Mouse (Mus musculus): Measurements from ENCODE around the gene Grip1. TPM values are rescaled to one million over a fixed set of nuclear protein-coding genes. Genes with fewer than 3 reads are reported as not detected.

Gene Grip1
- polyA plus RNA-seq, 1 experiment, result 0.13 TPM

DNA sequence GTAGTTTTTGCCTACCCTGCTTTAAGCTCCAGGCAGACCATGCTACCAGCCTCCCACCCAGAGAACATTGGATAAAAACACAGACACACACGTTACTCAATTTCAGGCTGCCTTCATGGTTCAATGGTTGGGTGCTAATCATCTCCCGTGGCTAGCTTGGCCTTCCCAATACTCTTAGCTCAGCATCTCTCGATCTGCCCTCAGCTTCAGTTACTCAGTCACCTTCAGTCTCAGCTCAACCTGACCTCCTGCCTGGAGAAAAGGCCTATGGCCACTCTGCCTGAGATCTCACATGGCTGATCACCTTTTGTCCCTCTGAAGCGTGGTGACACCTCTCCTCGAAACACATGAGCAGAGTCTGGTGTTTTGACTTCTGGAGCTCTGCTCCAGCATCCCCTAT, 379.7 kb downstream of the Grip1 start:
- H3K4me1 ChIP-seq (ENCODE audit: control insufficient read depth, insufficient read depth, insufficient read length, low read length), result no peaks in the 10 kb centered on the region
- H3K27me3 ChIP-seq (ENCODE audit: control insufficient read depth, insufficient read depth, low read length), result no peaks in the 10 kb centered on the region
- TF ChIP-seq POLR2A (IDR thresholded peaks at IDR 0.05; ENCODE audit: low read depth, low read length) (no peak), CTCF (IDR thresholded peaks at IDR 0.05; ENCODE audit: extremely low read depth, insufficient read length, insufficient replicate concordance, low read depth, low read length) (no peak)
- WGBS, result 84% methylated on average over 5 of the region's 5 CpGs
- no peak overlapping the region for H3K27ac ChIP-seq (ENCODE audit: insufficient read depth, low read depth, low read length)
- H3K4me3 ChIP-seq (ENCODE audit: low read depth, low read length), result no peak overlapping the region
- H3K36me3 ChIP-seq (ENCODE audit: control insufficient read depth, insufficient read depth, low read length), result no peaks in the 10 kb centered on the region

DNA sequence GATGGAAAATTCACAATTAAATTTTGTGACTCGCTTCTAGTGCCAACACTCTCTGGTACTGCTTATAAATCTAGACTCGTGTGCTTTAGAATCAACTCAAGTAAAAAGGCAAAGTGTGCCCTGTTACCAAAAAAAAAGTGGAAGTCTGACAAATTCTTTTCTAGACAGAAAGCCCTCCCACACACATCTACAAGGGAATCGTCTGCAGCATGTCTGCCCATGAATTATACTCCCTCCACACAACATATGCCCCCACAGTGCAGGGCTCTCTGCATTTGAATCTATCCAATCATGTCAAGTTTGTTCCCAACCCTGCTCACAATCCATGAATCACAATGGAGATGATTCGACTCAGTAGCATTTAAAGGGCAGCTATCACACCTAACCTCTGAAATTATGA, 380.5 kb downstream of the Grip1 start:
- Histone ChIP-seq H3K27me3 (ENCODE audit: control insufficient read depth, insufficient read depth, low read length) (no peaks in the 10 kb centered on the region), H3K36me3 (ENCODE audit: control insufficient read depth, insufficient read depth, low read length) (no peaks in the 10 kb centered on the region), H3K27ac (ENCODE audit: insufficient read depth, low read depth, low read length) (no peak overlapping the region), H3K4me3 (ENCODE audit: low read depth, low read length) (no peak overlapping the region), H3K4me1 (ENCODE audit: control insufficient read depth, insufficient read depth, insufficient read length, low read length) (no peaks in the 10 kb centered on the region)
- 71% methylated on average over 4 of the region's 4 CpGs for WGBS
- TF ChIP-seq CTCF (IDR thresholded peaks at IDR 0.05; ENCODE audit: extremely low read depth, insufficient read length, insufficient replicate concordance, low read depth, low read length) (no peak), POLR2A (IDR thresholded peaks at IDR 0.05; ENCODE audit: low read depth, low read length) (no peak)

DNA sequence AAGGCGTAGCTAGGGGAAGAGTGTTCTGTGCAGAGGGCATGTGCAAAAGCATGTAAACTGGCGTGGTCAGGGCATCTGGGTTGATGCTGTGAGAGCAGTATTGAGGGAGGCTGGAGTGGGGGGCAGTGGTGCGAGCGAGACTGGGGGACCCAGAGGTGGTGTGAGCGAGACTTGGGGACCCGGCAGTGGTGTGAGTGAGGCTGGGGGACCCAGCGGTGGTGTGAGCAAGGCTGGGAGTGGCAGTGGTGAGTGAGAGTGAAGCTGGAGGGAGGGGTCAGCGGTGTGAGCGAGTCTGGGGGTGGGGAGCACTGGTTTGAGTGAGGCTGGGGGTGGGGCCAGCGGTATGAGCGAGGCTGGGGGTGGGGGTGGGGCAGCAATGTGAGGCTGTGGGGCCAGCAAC, 386.0 kb downstream of the Grip1 start:
- Histone ChIP-seq H3K27me3 (ENCODE audit: control insufficient read depth, insufficient read depth, low read length) (no peaks in the 10 kb centered on the region), H3K4me1 (ENCODE audit: control insufficient read depth, insufficient read depth, insufficient read length, low read length) (no peaks in the 10 kb centered on the region), H3K36me3 (ENCODE audit: control insufficient read depth, insufficient read depth, low read length) (no peaks in the 10 kb centered on the region), H3K4me3 (ENCODE audit: low read depth, low read length) (no peak overlapping the region), H3K27ac (ENCODE audit: insufficient read depth, low read depth, low read length) (no peak overlapping the region)
- TF ChIP-seq CTCF (IDR thresholded peaks at IDR 0.05; ENCODE audit: extremely low read depth, insufficient read length, insufficient replicate concordance, low read depth, low read length) (no peak), POLR2A (IDR thresholded peaks at IDR 0.05; ENCODE audit: low read depth, low read length) (no peak)
- WGBS, result 75% methylated on average over 11 of the region's 11 CpGs

DNA sequence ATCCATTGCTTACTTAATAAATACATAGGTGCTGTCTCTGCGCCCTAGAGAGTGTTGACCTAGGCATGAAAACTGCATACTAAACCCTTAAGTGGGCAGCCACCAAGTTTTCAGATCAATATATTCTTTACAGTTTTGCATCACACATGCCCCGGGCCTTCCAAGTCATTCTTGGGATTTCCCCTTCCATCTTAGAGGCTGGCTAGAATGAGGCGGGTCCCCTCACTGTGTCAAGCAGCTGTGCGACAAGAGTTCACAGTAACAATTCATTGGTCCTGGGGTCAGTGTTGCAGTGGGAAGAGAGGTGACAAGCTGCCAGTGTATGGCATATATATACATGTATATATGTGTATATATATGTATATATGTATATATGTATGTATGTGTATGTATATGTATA, 388.4 kb downstream of the Grip1 start:
- H3K4me1 ChIP-seq (ENCODE audit: control insufficient read depth, insufficient read depth, insufficient read length, low read length), result no peaks in the 10 kb centered on the region
- H3K27ac ChIP-seq (ENCODE audit: insufficient read depth, low read depth, low read length), result no peak overlapping the region
- H3K4me3 ChIP-seq (ENCODE audit: low read depth, low read length), result no peak overlapping the region
- 80% methylated on average over 4 of the region's 4 CpGs for WGBS
- no peak for TF ChIP-seq CTCF (IDR thresholded peaks at IDR 0.05; ENCODE audit: extremely low read depth, insufficient read length, insufficient replicate concordance, low read depth, low read length)
- TF ChIP-seq POLR2A (IDR thresholded peaks at IDR 0.05; ENCODE audit: low read depth, low read length), result no peak
- no peaks in the 10 kb centered on the region for H3K27me3 ChIP-seq (ENCODE audit: control insufficient read depth, insufficient read depth, low read length)
- H3K36me3 ChIP-seq (ENCODE audit: control insufficient read depth, insufficient read depth, low read length), result no peaks in the 10 kb centered on the region

DNA sequence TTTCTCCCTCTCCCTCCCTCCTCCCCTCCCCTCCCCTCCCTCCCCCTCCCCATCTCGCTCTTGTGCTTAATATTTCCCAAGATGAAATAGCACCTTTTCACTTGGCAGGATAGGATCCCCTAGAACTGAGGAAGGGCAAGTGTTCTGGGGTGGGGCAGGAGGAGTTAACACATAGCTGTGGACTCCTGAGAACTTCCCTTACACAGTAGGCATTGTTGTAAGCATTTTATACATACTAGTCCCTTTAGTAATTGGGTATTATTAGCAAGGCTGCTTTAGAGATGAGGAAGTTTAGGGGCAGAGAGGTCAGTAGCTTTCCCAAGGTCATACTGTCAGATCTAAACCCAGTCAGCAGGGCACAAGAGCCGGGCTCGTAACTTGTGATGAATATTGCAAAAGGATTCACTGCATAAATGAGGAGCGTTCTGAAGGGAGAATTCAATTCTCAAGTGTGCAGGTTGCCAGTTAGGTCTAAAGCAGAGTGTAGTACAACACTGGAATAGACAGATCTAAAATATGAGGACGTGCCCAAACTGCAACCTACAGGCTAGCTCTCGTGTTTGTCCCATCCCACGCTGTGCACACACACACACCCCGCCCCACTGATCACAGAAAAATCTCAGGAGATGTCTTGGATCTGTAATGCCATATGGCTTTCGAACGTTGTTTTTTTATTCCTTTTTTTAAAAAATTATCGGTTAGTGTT, 392.2 kb downstream of the Grip1 start:
- no peak overlapping the region for H3K4me3 ChIP-seq (ENCODE audit: low read depth, low read length)
- WGBS, result 83% methylated on average over 11 of the region's 11 CpGs
- TF ChIP-seq POLR2A (IDR thresholded peaks at IDR 0.05; ENCODE audit: low read depth, low read length) (no peak), CTCF (IDR thresholded peaks at IDR 0.05; ENCODE audit: extremely low read depth, insufficient read length, insufficient replicate concordance, low read depth, low read length) (no peak)

DNA sequence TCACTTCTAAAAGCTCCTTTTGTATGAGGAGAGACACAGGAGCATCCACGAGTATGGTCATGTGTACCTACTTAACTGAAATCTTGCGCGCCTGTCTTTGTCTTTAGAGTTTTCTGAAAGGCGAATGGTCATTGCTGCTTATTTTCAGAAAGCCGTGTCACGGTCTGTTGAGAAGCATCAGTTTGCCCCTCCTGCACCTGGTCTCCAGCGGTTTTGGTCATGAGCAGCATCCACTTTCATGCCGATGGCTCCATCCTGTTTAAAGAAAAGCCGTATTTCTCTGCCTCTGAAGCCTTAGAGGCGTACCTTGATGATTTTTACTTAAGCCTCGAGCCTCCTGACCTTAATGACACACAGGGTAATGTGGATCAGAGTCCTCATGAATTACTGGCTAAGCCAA, 398.0 kb downstream of the Grip1 start:
- TF ChIP-seq POLR2A (IDR thresholded peaks at IDR 0.05; ENCODE audit: low read depth, low read length), result no peak
- no peak for TF ChIP-seq CTCF (IDR thresholded peaks at IDR 0.05; ENCODE audit: extremely low read depth, insufficient read length, insufficient replicate concordance, low read depth, low read length)

More for the DNA sequence above, 392.2 kb downstream of the Grip1 start:
- Histone ChIP-seq H3K27me3 (ENCODE audit: control insufficient read depth, insufficient read depth, low read length) (no peaks in the 10 kb centered on the region), H3K27ac (ENCODE audit: insufficient read depth, low read depth, low read length) (no peak overlapping the region), H3K36me3 (ENCODE audit: control insufficient read depth, insufficient read depth, low read length) (no peaks in the 10 kb centered on the region), H3K4me1 (ENCODE audit: control insufficient read depth, insufficient read depth, insufficient read length, low read length) (no peaks in the 10 kb centered on the region)

DNA sequence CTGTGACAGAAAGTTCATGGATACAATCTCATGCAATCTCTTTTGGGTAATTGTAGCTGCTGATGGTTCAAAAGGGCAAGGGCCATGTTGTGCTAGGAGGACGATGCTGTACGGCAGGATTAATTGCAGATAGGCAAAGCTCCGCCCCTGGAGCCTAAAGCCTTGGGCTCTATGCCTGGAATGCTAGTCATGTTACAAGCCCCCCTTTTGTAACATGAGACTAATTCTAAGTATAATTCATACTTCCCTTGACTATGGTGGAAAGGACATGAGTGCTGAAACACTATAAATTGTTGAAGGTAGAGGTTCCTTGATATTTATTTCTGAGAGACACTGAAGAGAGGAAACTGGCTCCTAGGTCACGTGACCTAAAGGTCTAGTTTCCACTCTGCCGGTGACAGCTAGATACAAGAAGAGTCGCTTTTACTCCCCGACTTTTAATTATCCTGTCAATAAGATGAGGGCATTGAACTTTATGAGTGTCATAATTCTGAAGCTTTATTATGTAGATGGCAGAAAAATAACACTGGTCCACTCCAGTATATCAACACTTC, 399.0 kb downstream of the Grip1 start:
- Histone ChIP-seq H3K4me1 (ENCODE audit: control insufficient read depth, insufficient read depth, insufficient read length, low read length) (no peaks in the 10 kb centered on the region), H3K27ac (ENCODE audit: insufficient read depth, low read depth, low read length) (no peak overlapping the region), H3K4me3 (ENCODE audit: low read depth, low read length) (no peak overlapping the region), H3K36me3 (ENCODE audit: control insufficient read depth, insufficient read depth, low read length) (no peaks in the 10 kb centered on the region), H3K27me3 (ENCODE audit: control insufficient read depth, insufficient read depth, low read length) (no peaks in the 10 kb centered on the region)
- whole genome bisulfite sequencing, result 58% methylated on average over 7 of the region's 7 CpGs
- TF ChIP-seq POLR2A (IDR thresholded peaks at IDR 0.05; ENCODE audit: low read depth, low read length) (no peak), CTCF (IDR thresholded peaks at IDR 0.05; ENCODE audit: extremely low read depth, insufficient read length, insufficient replicate concordance, low read depth, low read length) (no peak)

More for the DNA sequence above, 398.0 kb downstream of the Grip1 start:
- no peak overlapping the region for H3K4me3 ChIP-seq (ENCODE audit: low read depth, low read length)
- H3K27me3 ChIP-seq (ENCODE audit: control insufficient read depth, insufficient read depth, low read length), result no peaks in the 10 kb centered on the region
- WGBS, result 86% methylated on average over 11 of the region's 11 CpGs
- no peak overlapping the region for H3K27ac ChIP-seq (ENCODE audit: insufficient read depth, low read depth, low read length)
- H3K36me3 ChIP-seq (ENCODE audit: control insufficient read depth, insufficient read depth, low read length), result no peaks in the 10 kb centered on the region
- H3K4me1 ChIP-seq (ENCODE audit: control insufficient read depth, insufficient read depth, insufficient read length, low read length), result no peaks in the 10 kb centered on the region
